Mouse (Mus musculus): ENCODE results near the gene Mtmr6. TPM values are rescaled to one million over a fixed set of nuclear protein-coding genes. Genes with fewer than 3 reads are reported as not detected.
A peak's percentile ranks its signal among the peaks of the same experiment; 100 is the strongest.

Mtmr6 gene
- 25.0 and 25.3 TPM in 2 replicates for polyA plus RNA-seq (2015; fragmentation: Nextera tagmentation; extraction: Ambion mirVana)

GRCm38 (mm10) chr14:60264990-60265876 is at the start of gene Mtmr6:
Gene Mtmr6, plus strand, starts transcription at chr14:60265228.
- peak within 1 kb of the TSS; percentile 61 for H3K27ac ChIP-seq (ENCODE audit: low read length)
- H3K36me3 ChIP-seq (ENCODE audit: control insufficient read depth, insufficient read depth, low read length) = no peaks in the 10 kb centered on the region
- 0 out of 2 replicates have a peak, but pooled peaks cover 5% of the 10 kb centered on the region for H3K4me1 ChIP-seq (ENCODE audit: control insufficient read depth, insufficient read depth, low read length)
- H3K9ac ChIP-seq (ENCODE audit: low read depth, low read length) = peak within 1 kb of the TSS; percentile 86
- peak; percentile 98 for ATAC-seq
- no peaks in the 10 kb centered on the region for H3K27me3 ChIP-seq (replicated peaks; ENCODE audit: control insufficient read depth, insufficient read depth, low read length)
- H3K9me3 ChIP-seq (ENCODE audit: control insufficient read depth, low read length) = no peaks in the 10 kb centered on the region
- peak within 1 kb of the TSS; percentile 69 for H3K4me2 ChIP-seq (ENCODE audit: low read depth, low read length)
- under 1% methylated on average over 51 of the region's 51 CpGs for WGBS
- H3K4me3 ChIP-seq (ENCODE audit: low read length) = peak within 1 kb of the TSS; percentile 84

GRCm38 (mm10) chr14:60216125-60216524 is 48.9 kb upstream of the Mtmr6 start:
- H3K27me3 ChIP-seq (replicated peaks; ENCODE audit: control insufficient read depth, insufficient read depth, low read length) = no peaks in the 10 kb centered on the region
- ATAC-seq = peak; percentile 66
- 0 out of 2 replicates have a peak, but pooled peaks cover 2% of the 10 kb centered on the region for H3K36me3 ChIP-seq (ENCODE audit: control insufficient read depth, insufficient read depth, low read length)
- no peak overlapping the region for H3K4me3 ChIP-seq (ENCODE audit: low read length)
- no peak overlapping the region for H3K4me2 ChIP-seq (ENCODE audit: low read depth, low read length)
- no peaks in the 10 kb centered on the region for H3K9me3 ChIP-seq (ENCODE audit: control insufficient read depth, low read length)
- peaks cover 7% of the 10 kb centered on the region; the same call in 1 of the 2 replicates for H3K4me1 ChIP-seq (ENCODE audit: control insufficient read depth, insufficient read depth, low read length)
- WGBS = 83% methylated on average over 1 of the region's 1 CpGs
- H3K27ac ChIP-seq (ENCODE audit: low read length) = no peak overlapping the region
- no peak overlapping the region for H3K9ac ChIP-seq (ENCODE audit: low read depth, low read length)

GRCm38 (mm10) chr14:60217616-60218015 is 47.4 kb upstream of the Mtmr6 start:
- no peaks in the 10 kb centered on the region for H3K9me3 ChIP-seq (ENCODE audit: control insufficient read depth, low read length)
- H3K4me2 ChIP-seq (ENCODE audit: low read depth, low read length) = no peak overlapping the region
- no peak overlapping the region for H3K27ac ChIP-seq (ENCODE audit: low read length)
- WGBS = 97% methylated on average over 4 of the region's 4 CpGs
- 0 out of 2 replicates have a peak, but pooled peaks cover 2% of the 10 kb centered on the region for H3K36me3 ChIP-seq (ENCODE audit: control insufficient read depth, insufficient read depth, low read length)
- H3K4me3 ChIP-seq (ENCODE audit: low read length) = no peak overlapping the region
- ATAC-seq = no peak
- H3K4me1 ChIP-seq (ENCODE audit: control insufficient read depth, insufficient read depth, low read length) = peaks cover 7% of the 10 kb centered on the region; the same call in 1 of the 2 replicates
- no peaks in the 10 kb centered on the region for H3K27me3 ChIP-seq (replicated peaks; ENCODE audit: control insufficient read depth, insufficient read depth, low read length)
- no peak overlapping the region for H3K9ac ChIP-seq (ENCODE audit: low read depth, low read length)

GRCm38 (mm10) chr14:60219886-60220285 is 45.1 kb upstream of the Mtmr6 start:
- H3K36me3 ChIP-seq (ENCODE audit: control insufficient read depth, insufficient read depth, low read length) = 0 out of 2 replicates have a peak, but pooled peaks cover 2% of the 10 kb centered on the region
- H3K4me1 ChIP-seq (ENCODE audit: control insufficient read depth, insufficient read depth, low read length) = peaks cover 3% of the 10 kb centered on the region; the same call in 1 of the 2 replicates
- no peak overlapping the region for H3K9ac ChIP-seq (ENCODE audit: low read depth, low read length)
- no peak overlapping the region for H3K4me2 ChIP-seq (ENCODE audit: low read depth, low read length)
- H3K4me3 ChIP-seq (ENCODE audit: low read length) = no peak overlapping the region
- H3K27ac ChIP-seq (ENCODE audit: low read length) = no peak overlapping the region
- WGBS = 86% methylated on average over 10 of the region's 10 CpGs
- no peak for ATAC-seq
- H3K9me3 ChIP-seq (ENCODE audit: control insufficient read depth, low read length) = no peaks in the 10 kb centered on the region
- no peaks in the 10 kb centered on the region for H3K27me3 ChIP-seq (replicated peaks; ENCODE audit: control insufficient read depth, insufficient read depth, low read length)

GRCm38 (mm10) chr14:60238551-60238950 is 26.5 kb upstream of the Mtmr6 start:
- WGBS = 78% methylated on average over 3 of the region's 3 CpGs
- H3K9ac ChIP-seq (ENCODE audit: low read depth, low read length) = no peak overlapping the region
- no peak overlapping the region for H3K4me3 ChIP-seq (ENCODE audit: low read length)
- ATAC-seq = no peak
- no peak overlapping the region for H3K27ac ChIP-seq (ENCODE audit: low read length)
- no peak overlapping the region for H3K4me2 ChIP-seq (ENCODE audit: low read depth, low read length)
- H3K9me3 ChIP-seq (ENCODE audit: control insufficient read depth, low read length) = no peaks in the 10 kb centered on the region
- peaks cover 9% of the 10 kb centered on the region; the same call in 1 of the 2 replicates for H3K36me3 ChIP-seq (ENCODE audit: control insufficient read depth, insufficient read depth, low read length)
- H3K27me3 ChIP-seq (replicated peaks; ENCODE audit: control insufficient read depth, insufficient read depth, low read length) = no peaks in the 10 kb centered on the region
- H3K4me1 ChIP-seq (ENCODE audit: control insufficient read depth, insufficient read depth, low read length) = no peaks in the 10 kb centered on the region

GRCm38 (mm10) chr14:60250366-60250765 is 14.7 kb upstream of the Mtmr6 start:
- no peak for ATAC-seq
- Histone ChIP-seq H3K27ac (ENCODE audit: low read length) (no peak overlapping the region), H3K4me3 (ENCODE audit: low read length) (peak overlapping the region; percentile 99), H3K27me3 (replicated peaks; ENCODE audit: control insufficient read depth, insufficient read depth, low read length) (no peaks in the 10 kb centered on the region), H3K4me2 (ENCODE audit: low read depth, low read length) (peak overlapping the region; percentile 48), H3K36me3 (ENCODE audit: control insufficient read depth, insufficient read depth, low read length) (no peaks in the 10 kb centered on the region), H3K4me1 (ENCODE audit: control insufficient read depth, insufficient read depth, low read length) (peaks cover 7% of the 10 kb centered on the region; the same call in 1 of the 2 replicates), H3K9ac (ENCODE audit: low read depth, low read length) (peak overlapping the region; percentile 99), H3K9me3 (ENCODE audit: control insufficient read depth, low read length) (no peaks in the 10 kb centered on the region)
- 12% methylated on average over 8 of the region's 8 CpGs for WGBS

GRCm38 (mm10) chr14:60250879-60251278 is 14.1 kb upstream of the Mtmr6 start:
- WGBS = under 1% methylated on average over 39 of the region's 39 CpGs
- peak; percentile 49 for ATAC-seq
- peak overlapping the region; percentile 99 for H3K4me3 ChIP-seq (ENCODE audit: low read length)
- H3K27me3 ChIP-seq (replicated peaks; ENCODE audit: control insufficient read depth, insufficient read depth, low read length) = no peaks in the 10 kb centered on the region
- peaks cover 7% of the 10 kb centered on the region; the same call in 1 of the 2 replicates for H3K4me1 ChIP-seq (ENCODE audit: control insufficient read depth, insufficient read depth, low read length)
- no peaks in the 10 kb centered on the region for H3K9me3 ChIP-seq (ENCODE audit: control insufficient read depth, low read length)
- H3K36me3 ChIP-seq (ENCODE audit: control insufficient read depth, insufficient read depth, low read length) = no peaks in the 10 kb centered on the region
- H3K27ac ChIP-seq (ENCODE audit: low read length) = peak overlapping the region; percentile 80
- H3K4me2 ChIP-seq (ENCODE audit: low read depth, low read length) = peak overlapping the region; percentile 48
- H3K9ac ChIP-seq (ENCODE audit: low read depth, low read length) = peak overlapping the region; percentile 99

- no peaks in the 10 kb centered on the region for H3K36me3 ChIP-seq (ENCODE audit: control insufficient read depth, insufficient read depth, low read length)
- no peaks in the 10 kb centered on the region for H3K27me3 ChIP-seq (replicated peaks; ENCODE audit: control insufficient read depth, insufficient read depth, low read length)
- H3K4me3 ChIP-seq (ENCODE audit: low read length) = peak within 1 kb of the TSS; percentile 99
- peak within 1 kb of the TSS; percentile 64 for H3K4me2 ChIP-seq (ENCODE audit: low read depth, low read length)
- H3K9ac ChIP-seq (ENCODE audit: low read depth, low read length) = peak within 1 kb of the TSS; percentile 99
- peaks cover 7% of the 10 kb centered on the region; the same call in 1 of the 2 replicates for H3K4me1 ChIP-seq (ENCODE audit: control insufficient read depth, insufficient read depth, low read length)
- no peaks in the 10 kb centered on the region for H3K9me3 ChIP-seq (ENCODE audit: control insufficient read depth, low read length)
- peak within 1 kb of the TSS; percentile 95 for H3K27ac ChIP-seq (ENCODE audit: low read length)
- peak; percentile 100 for ATAC-seq
- under 1% methylated on average over 62 of the region's 62 CpGs for WGBS
These were observed 13.6 kb upstream of the Mtmr6 start, which contains the start of the genes Nupl1 and Gm49336 for GRCm38 (mm10) chr14:60251281-60252003. Gene Nupl1, minus strand, starts transcription at chr14:60251431. Gene Gm49336, minus strand, starts transcription at chr14:60251507.
